Mouse (Mus musculus) cerebellum, postnatal 25 days (tissue): ENCODE measurements around the gene Glis2.

Experiments
- DNase-seq, 2 experiments: peaks; one replicate each; pipeline ENCODE4 v3.0.0; 2021; ENCODE audit warnings: mixed read lengths in 2 of 2

Gene Glis2

GRCm38 (mm10) chr16:4663806-4664205, 69.3 kb downstream of the Glis2 start:
- DNase-seq, result no peak

- DNase-seq, result no peak
These were observed 71.2 kb downstream of the Glis2 start for GRCm38 (mm10) chr16:4665726-4666125.

- DNase-seq, result peak; percentile 86 to 95
These were observed 72.8 kb downstream of the Glis2 start for GRCm38 (mm10) chr16:4667190-4667808.

GRCm38 (mm10) chr16:4670317-4670716, 75.8 kb downstream of the Glis2 start:
- no peak for DNase-seq

GRCm38 (mm10) chr16:4674091-4674490, 79.6 kb downstream of the Glis2 start:
- DNase-seq, result no peak
